Mouse (Mus musculus) forebrain, embryonic 14.5 days (tissue): ENCODE results near the gene Stab2. TPM values are rescaled to one million over a fixed set of nuclear protein-coding genes. Genes with fewer than 3 reads are reported as not detected.

Experiments used
- ATAC-seq: fragments of 200-750 bp; cut with Nextera tagmentation; 2 replicates; pipeline ENCODE4 v1.8.0; 2017; ENCODE audit warnings: mild to moderate bottlenecking, moderate library complexity
- DNase-seq: peaks from one replicate; pipeline ENCODE4 v3.0.0-alpha.2; 2015; ENCODE audit warnings: low spot score
- H3K27ac ChIP-seq: fragments of 300-500 bp; sonication (generic); 2 replicates; pipeline ENCODE4 v1.5.1; 2014; ENCODE audit warnings: low read depth, mild to moderate bottlenecking, control low read depth, low read length, moderate library complexity
- H3K27me3 ChIP-seq: fragments of 300-500 bp; sonication (generic); replicated peaks from 2 replicates; pipeline ENCODE4 v1.6.1; 2014; ENCODE audit warnings: low read length, control low read depth, mixed read lengths; ENCODE audit not compliant: control insufficient read depth, insufficient read depth
- H3K36me3 ChIP-seq: fragments of 300-500 bp; sonication (generic); 2 replicates; pipeline ENCODE4 v1.6.1; 2014; ENCODE audit warnings: low read length, control low read depth; ENCODE audit not compliant: control insufficient read depth, insufficient read depth
- H3K4me1 ChIP-seq: fragments of 300-500 bp; sonication (generic); 2 replicates; pipeline ENCODE4 v1.6.1; 2014; ENCODE audit warnings: antibody characterized with exemption, low read length, control low read depth; ENCODE audit not compliant: control insufficient read depth, insufficient read depth
- H3K4me2 ChIP-seq: fragments of 300-500 bp; sonication (generic); 2 replicates; pipeline ENCODE4 v1.6.1; 2014; ENCODE audit warnings: mild to moderate bottlenecking, control low read depth, low read length
- H3K4me3 ChIP-seq: fragments of 300-500 bp; sonication (generic); 2 replicates; pipeline ENCODE4 v1.5.1; 2014; ENCODE audit warnings: low read depth, low read length, control low read depth
- H3K9ac ChIP-seq: fragments of 300-500 bp; sonication (generic); 2 replicates; pipeline ENCODE4 v1.6.1; 2014; ENCODE audit warnings: mild to moderate bottlenecking, low read length, control low read depth, moderate library complexity
- H3K9me3 ChIP-seq: fragments of 300-500 bp; sonication (generic); replicated peaks from 2 replicates; pipeline ENCODE4 v1.6.1; 2016; ENCODE audit warnings: low read length, control low read depth, mixed read lengths; ENCODE audit not compliant: control insufficient read depth
- WGBS: fragments of 180-500 bp; shearing (Covaris S2); extraction: QIAGEN DNeasy Blood & Tissue Kit; methylation state at CpG from one replicate; pipeline ENCODE4 v1.1.7; 2014; 5-methylcytosine and 5-hydroxymethylcytosine counted together
- polyA plus RNA-seq: library from polyadenylated mRNA; unstranded; fragments of >200 nt; fragmentation: Nextera tagmentation; extraction: Ambion mirVana; gene quantifications from 2 replicates; pipeline ENCODE4 v1.2.1, GENCODE M21; 2014

Stab2 gene
- polyA plus RNA-seq, 1 experiment from 2014 or later, result 0.25 TPM

DNA sequence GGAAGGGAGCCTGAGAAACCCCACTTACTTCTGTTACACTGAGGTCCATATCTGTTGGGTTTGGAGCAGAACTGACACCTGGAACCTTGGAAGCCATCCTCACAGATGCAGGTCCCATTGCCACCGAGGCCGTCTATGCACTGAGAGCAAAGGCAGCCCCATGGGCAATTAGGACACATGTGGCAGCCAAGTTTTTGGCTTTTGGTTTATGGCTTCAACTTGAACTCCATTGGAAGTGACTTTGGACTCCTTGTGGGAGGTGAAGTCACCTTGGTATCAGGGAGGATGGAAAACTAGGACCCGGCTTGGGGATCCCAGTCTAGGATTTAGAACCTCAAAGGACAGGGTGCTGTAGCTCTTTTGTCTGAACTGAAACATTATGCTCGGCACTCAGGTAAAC, 67.2 kb downstream of the Stab2 start:
- ATAC-seq, result no peak

DNA sequence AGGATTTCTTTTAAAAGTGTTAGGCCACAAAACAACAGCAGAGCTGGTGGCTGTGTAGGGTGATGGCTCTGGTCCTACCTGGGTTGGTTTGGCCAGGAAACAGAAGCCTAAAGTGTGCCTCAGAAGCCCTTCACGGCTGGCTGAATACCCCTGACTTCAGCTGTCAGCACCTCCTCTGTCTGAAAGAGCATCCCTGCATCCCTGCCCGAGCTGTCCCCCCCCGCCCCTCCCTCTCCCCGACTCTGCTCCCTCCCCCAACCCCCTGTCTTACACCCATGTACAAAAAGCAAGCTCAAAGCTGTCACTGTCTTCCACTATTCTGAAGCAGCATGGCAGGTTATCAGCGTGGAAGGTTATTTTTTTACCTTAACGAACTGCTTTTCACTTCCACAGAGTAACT, 73.4 kb downstream of the Stab2 start:
- Histone ChIP-seq H3K9me3 (no peaks in the 10 kb centered on the region), H3K27me3 (no peaks in the 10 kb centered on the region), H3K4me3 (no peak overlapping the region), H3K4me2 (no peak overlapping the region), H3K27ac (no peak overlapping the region), H3K4me1 (no peaks in the 10 kb centered on the region), H3K9ac (no peak overlapping the region), H3K36me3 (no peaks in the 10 kb centered on the region)
- ATAC-seq (no peak), DNase-seq (no peak)
- 18% methylated on average over 6 of the region's 6 CpGs for WGBS

More for the DNA sequence above, 67.2 kb downstream of the Stab2 start:
- Histone ChIP-seq H3K27ac (no peak overlapping the region), H3K4me2 (no peak overlapping the region), H3K4me3 (no peak overlapping the region), H3K9ac (no peak overlapping the region), H3K27me3 (no peaks in the 10 kb centered on the region), H3K36me3 (no peaks in the 10 kb centered on the region), H3K9me3 (no peaks in the 10 kb centered on the region), H3K4me1 (no peaks in the 10 kb centered on the region)
- DNase-seq, result no peak
- 89% methylated on average over 4 of the region's 4 CpGs for WGBS

DNA sequence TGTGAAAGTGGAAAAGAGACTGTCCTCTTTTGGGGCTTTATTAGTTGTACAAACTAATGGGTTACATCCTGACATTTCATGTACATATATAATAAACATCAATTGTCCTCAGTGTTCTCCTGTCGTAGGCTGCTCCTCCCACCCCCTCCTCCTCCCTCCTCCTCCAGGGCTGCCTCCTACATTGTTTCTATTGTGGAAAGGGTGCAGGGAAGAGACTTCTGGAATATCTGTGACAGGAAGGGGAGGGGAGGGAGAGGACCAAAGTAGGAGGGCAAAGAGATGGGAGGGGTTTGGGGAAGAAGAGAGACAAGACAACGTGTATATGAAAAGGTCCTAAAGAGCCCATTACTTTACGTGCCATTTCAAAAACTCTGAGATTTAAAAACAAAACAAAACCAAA, 73.9 kb downstream of the Stab2 start:
- Histone ChIP-seq H3K36me3 (no peaks in the 10 kb centered on the region), H3K27me3 (no peaks in the 10 kb centered on the region), H3K4me2 (no peak overlapping the region), H3K4me3 (no peak overlapping the region), H3K9me3 (no peaks in the 10 kb centered on the region), H3K4me1 (no peaks in the 10 kb centered on the region), H3K27ac (no peak overlapping the region), H3K9ac (no peak overlapping the region)
- WGBS, result 27% methylated on average over 3 of the region's 3 CpGs
- no peak for ATAC-seq
- peak; percentile 11 for DNase-seq

DNA sequence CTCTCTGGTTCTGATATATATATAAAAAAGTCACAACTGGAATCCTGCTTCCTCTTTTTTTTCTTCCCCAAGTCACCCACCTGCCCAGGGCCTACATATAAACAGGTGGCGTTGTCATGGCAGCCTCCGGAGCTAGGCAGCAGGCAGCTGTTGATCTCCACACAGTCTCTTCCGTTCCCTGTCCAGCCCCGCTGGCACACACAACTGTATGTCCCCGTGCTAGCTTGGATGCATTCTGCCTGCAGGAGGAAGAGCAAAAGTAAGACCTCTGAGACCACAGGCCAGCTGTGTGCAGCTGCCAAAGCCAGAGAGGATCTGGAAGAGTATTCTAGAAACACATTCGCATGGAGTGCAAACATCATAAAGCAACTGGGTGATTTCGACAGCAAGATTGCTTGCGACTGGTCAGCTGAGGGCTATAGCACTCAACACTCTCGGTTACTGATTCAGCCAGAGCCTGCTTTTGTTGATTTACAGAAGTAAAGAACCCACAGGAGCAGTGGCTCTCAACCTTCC, 74.6 kb downstream of the Stab2 start:
- ATAC-seq (no peak), DNase-seq (no peak)
- Histone ChIP-seq H3K36me3 (no peaks in the 10 kb centered on the region), H3K27ac (no peak overlapping the region), H3K4me3 (no peak overlapping the region), H3K9ac (no peak overlapping the region), H3K27me3 (no peaks in the 10 kb centered on the region), H3K9me3 (no peaks in the 10 kb centered on the region), H3K4me2 (no peak overlapping the region), H3K4me1 (no peaks in the 10 kb centered on the region)
- 85% methylated on average over 9 of the region's 9 CpGs for WGBS

DNA sequence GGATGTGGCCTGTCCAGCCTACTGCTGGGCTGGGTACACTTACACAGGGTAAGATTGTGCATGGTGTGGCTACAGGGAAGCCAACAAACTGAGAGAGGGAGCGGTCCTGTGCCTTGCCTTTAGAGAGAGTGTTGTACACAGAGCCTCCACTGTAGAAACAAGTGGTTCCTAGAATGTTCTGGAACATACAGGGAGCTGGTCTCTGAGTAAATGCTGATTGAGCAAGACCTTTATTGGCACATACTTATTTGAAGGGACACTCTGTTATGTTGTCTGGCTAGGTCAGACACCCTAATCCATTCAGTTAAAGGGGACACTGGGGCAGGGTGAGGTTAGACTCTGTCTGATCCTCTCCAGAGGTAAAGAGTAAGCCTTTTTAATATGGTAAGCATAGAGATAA, 84.2 kb downstream of the Stab2 start:
- Histone ChIP-seq H3K9ac (no peak overlapping the region), H3K27ac (no peak overlapping the region), H3K4me1 (no peaks in the 10 kb centered on the region), H3K9me3 (no peaks in the 10 kb centered on the region), H3K4me2 (no peak overlapping the region), H3K27me3 (no peaks in the 10 kb centered on the region), H3K4me3 (no peak overlapping the region), H3K36me3 (no peaks in the 10 kb centered on the region)
- 87% methylated on average over 1 of the region's 1 CpGs for WGBS
- no peak for ATAC-seq
- DNase-seq, result no peak

DNA sequence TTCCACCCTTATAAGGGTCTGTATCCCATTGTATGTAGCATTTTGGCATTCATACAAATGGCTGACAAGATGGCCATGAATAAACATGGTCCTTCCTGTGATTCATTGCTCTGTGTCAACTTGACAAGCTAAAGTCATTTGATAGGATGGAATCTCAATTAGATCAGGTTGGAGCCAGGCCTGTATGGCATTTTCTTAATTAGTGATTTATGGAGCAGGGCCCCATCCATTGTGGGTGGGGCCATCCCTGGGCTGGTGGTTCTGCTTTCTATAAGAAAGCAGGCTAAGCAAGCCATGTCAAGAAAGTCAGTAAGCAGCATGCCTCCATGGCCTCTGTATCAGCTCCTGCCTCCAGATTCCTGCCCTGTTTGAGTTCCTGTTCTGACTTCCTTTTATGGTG, 92.2 kb downstream of the Stab2 start:
- H3K36me3 ChIP-seq, result no peaks in the 10 kb centered on the region
- H3K4me1 ChIP-seq, result no peaks in the 10 kb centered on the region
- H3K4me2 ChIP-seq, result no peak overlapping the region
- DNase-seq (peak; percentile 15), ATAC-seq (no peak)
- no peak overlapping the region for H3K9ac ChIP-seq
- no peak overlapping the region for H3K4me3 ChIP-seq
- no peaks in the 10 kb centered on the region for H3K27me3 ChIP-seq
- no peak overlapping the region for H3K27ac ChIP-seq
- no peaks in the 10 kb centered on the region for H3K9me3 ChIP-seq

DNA sequence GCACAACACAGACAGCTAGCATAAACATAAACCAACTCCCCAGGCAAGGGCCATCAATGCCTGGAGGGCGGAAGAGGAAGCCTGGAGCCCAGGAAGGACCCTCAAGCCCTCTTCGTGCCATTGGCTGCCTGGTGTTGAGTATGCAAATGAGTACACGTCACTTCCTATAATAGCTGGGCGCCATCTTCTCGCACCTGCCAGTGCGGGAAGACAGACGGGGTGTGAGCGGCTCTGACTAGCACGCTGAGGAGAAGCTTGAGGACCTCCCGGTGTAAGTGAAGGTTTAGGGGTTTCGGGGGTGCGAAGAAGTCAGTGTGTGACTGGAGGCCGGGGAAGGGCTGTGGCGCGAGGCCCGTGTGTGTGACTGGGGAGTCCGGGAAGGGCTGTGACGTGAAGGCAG, 99.3 kb downstream of the Stab2 start:
- ATAC-seq (no peak), DNase-seq (no peak)
- Histone ChIP-seq H3K4me2 (no peak overlapping the region), H3K27ac (no peak overlapping the region), H3K4me3 (no peak overlapping the region), H3K4me1 (no peaks in the 10 kb centered on the region), H3K9ac (no peak overlapping the region), H3K27me3 (no peaks in the 10 kb centered on the region), H3K9me3 (no peaks in the 10 kb centered on the region), H3K36me3 (no peaks in the 10 kb centered on the region)
- 97% methylated on average over 18 of the region's 18 CpGs for WGBS

DNA sequence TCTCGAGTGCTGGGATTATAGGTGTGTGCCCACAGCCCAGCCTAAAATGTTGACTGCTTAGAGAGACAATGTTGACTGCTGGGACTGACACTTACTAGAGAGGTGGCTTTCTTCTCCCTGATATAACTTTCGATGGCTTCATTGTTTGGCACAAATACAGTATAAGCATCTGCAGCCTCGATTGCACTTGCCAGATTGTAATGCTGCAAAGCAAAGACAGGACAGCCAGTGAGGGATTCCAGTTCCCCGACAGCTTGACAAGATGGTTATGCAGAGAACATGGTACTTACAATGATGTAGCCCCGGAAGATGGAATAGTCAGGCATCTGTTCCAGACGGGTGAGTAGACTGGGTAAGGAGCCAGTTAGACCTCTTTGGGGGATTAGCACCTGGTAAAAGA, 100.8 kb downstream of the Stab2 start:
- no peaks in the 10 kb centered on the region for H3K27me3 ChIP-seq
- H3K4me1 ChIP-seq, result no peaks in the 10 kb centered on the region
- no peak overlapping the region for H3K9ac ChIP-seq
- DNase-seq (peak; percentile 65), ATAC-seq (peak; percentile 62; the same call in 1 of the 2 replicates)
- 59% methylated on average over 6 of the region's 6 CpGs for WGBS
- H3K9me3 ChIP-seq, result no peaks in the 10 kb centered on the region
- H3K27ac ChIP-seq, result no peak overlapping the region
- H3K36me3 ChIP-seq, result no peaks in the 10 kb centered on the region
- no peak overlapping the region for H3K4me2 ChIP-seq
- no peak overlapping the region for H3K4me3 ChIP-seq

DNA sequence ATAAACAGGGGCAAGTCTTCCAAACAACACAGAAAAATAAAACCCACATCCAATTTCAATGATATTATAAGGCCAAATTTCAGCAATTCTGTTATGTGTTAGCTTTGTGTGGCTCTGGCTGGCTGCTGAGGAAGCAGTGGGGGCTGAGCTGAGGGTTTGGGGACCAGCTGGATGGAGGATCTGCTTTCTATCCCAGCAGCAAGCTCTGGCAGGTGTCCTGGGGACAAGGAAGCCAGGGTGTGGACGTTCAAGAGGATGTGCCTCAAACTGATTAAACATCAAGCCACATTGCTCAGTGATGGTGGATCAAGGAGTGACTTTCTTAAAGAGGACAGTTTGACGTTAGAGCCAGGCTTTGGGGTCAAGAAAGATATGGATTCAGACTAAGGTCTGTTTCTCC, 112.3 kb downstream of the Stab2 start:
- no peaks in the 10 kb centered on the region for H3K9me3 ChIP-seq
- no peak for DNase-seq
- H3K27me3 ChIP-seq, result no peaks in the 10 kb centered on the region
- no peak overlapping the region for H3K4me2 ChIP-seq
- H3K27ac ChIP-seq, result no peak overlapping the region
- H3K36me3 ChIP-seq, result no peaks in the 10 kb centered on the region
- no peak overlapping the region for H3K9ac ChIP-seq
- ATAC-seq, result no peak
- WGBS, result 78% methylated on average over 2 of the region's 2 CpGs
- no peak overlapping the region for H3K4me3 ChIP-seq
- no peaks in the 10 kb centered on the region for H3K4me1 ChIP-seq
